Mouse (Mus musculus) liver, embryonic 14.5 days (tissue): ENCODE measurements around the gene Retreg2. TPM values are rescaled to one million over a fixed set of nuclear protein-coding genes. Genes with fewer than 3 reads are reported as not detected.
A peak's percentile ranks its signal among the peaks of the same experiment; 100 is the strongest.

Experiments
- ATAC-seq: fragments of 200-750 bp; cut with Nextera tagmentation; 2 replicates; pipeline ENCODE4 v1.8.0; 2017; ENCODE audit warnings: moderate number of reproducible peaks, mild to moderate bottlenecking, moderate library complexity; ENCODE audit not compliant: insufficient read depth
- DNase-seq, 3 experiments: peaks; one replicate each; pipeline ENCODE4 v3.0.0-alpha.2; 2012 to 2013; ENCODE audit warnings: low read depth in 3 of 3, low spot score in 3 of 3
- H3K27ac ChIP-seq: fragments of 300-500 bp; sonication (generic); 2 replicates; pipeline ENCODE4 v1.5.1; 2014; ENCODE audit warnings: moderate library complexity, mild to moderate bottlenecking, control low read depth, inconsistent platforms
- H3K27me3 ChIP-seq: fragments of 300-500 bp; sonication (generic); 2 replicates; pipeline ENCODE4 v1.6.1; 2014; ENCODE audit warnings: mild to moderate bottlenecking, low read length, moderate library complexity; ENCODE audit not compliant: control insufficient read depth, insufficient read depth
- H3K36me3 ChIP-seq: fragments of 300-500 bp; sonication (generic); replicated peaks from 2 replicates; pipeline ENCODE4 v1.6.1; 2014; ENCODE audit warnings: low read depth; ENCODE audit not compliant: control insufficient read depth, insufficient read depth
- H3K4me1 ChIP-seq, 2 experiments: fragments of 200-500 bp in 1 of 2; fragments of 300-500 bp in 1 of 2; sonication (generic) in 1 of 2; replicated peaks; 2 replicates each; pipeline ENCODE4 v1.6.1; 2012 to 2014; ENCODE audit warnings: antibody characterized with exemption in 1 of 2, inconsistent platforms in 1 of 2, low read length in 1 of 2; ENCODE audit not compliant: control insufficient read depth in 2 of 2, insufficient read depth in 2 of 2
- H3K4me2 ChIP-seq: fragments of 300-500 bp; sonication (generic); 2 replicates; pipeline ENCODE4 v1.6.1; 2014; ENCODE audit warnings: low read depth, mild to moderate bottlenecking, control low read depth, moderate library complexity
- H3K4me3 ChIP-seq, 2 experiments: fragments of 200-500 bp in 1 of 2; fragments of 300-500 bp in 1 of 2; sonication (generic) in 1 of 2; 2 replicates each; pipeline ENCODE4 v1.5.1; 2012 to 2014; ENCODE audit warnings: low read depth in 2 of 2, low read length in 2 of 2, mild to moderate bottlenecking in 2 of 2, control low read depth in 1 of 2, inconsistent platforms in 1 of 2, moderate library complexity in 1 of 2; ENCODE audit not compliant: insufficient read depth in 1 of 2
- H3K9ac ChIP-seq: fragments of 300-500 bp; sonication (generic); replicated peaks from 2 replicates; pipeline ENCODE4 v1.6.1; 2014; ENCODE audit warnings: mild to moderate bottlenecking, control low read depth, moderate library complexity
- H3K9me3 ChIP-seq: fragments of 300-500 bp; sonication (generic); 2 replicates; pipeline ENCODE4 v1.6.1; 2016; ENCODE audit warnings: low read length, mixed read lengths; ENCODE audit not compliant: control insufficient read depth
- CTCF ChIP-seq: IDR thresholded peaks from 2 replicates; pipeline ENCODE4 v1.5.1; 2016; ENCODE audit warnings: antibody characterized with exemption, low read depth, control low read depth
- EP300 ChIP-seq: IDR thresholded peaks from 2 replicates; pipeline ENCODE4 v1.6.1; 2016; ENCODE audit warnings: antibody characterized with exemption, low read depth
- WGBS: fragments of 180-500 bp; shearing (Covaris S2); extraction: QIAGEN DNeasy Blood & Tissue Kit; methylation state at CpG from one replicate; pipeline ENCODE4 v1.1.7; 2014; ENCODE audit not compliant: insufficient replicate concordance; 5-methylcytosine and 5-hydroxymethylcytosine counted together
- polyA plus RNA-seq, 2 experiments: library from polyadenylated mRNA; depleted of rRNA in 1 of 2; stranded (reverse) in 1 of 2; unstranded in 1 of 2; fragments of >200 nt; fragmentation: Nextera tagmentation in 1 of 2; extraction: Ambion mirVana in 1 of 2; gene quantifications; 2 replicates each; pipeline versions ENCODE4 v1.2.1 to v1.2.3; 2012 to 2014

The Retreg2 gene
- polyA plus RNA-seq, 2 experiments = 45.1 to 61.8 TPM

DNA sequence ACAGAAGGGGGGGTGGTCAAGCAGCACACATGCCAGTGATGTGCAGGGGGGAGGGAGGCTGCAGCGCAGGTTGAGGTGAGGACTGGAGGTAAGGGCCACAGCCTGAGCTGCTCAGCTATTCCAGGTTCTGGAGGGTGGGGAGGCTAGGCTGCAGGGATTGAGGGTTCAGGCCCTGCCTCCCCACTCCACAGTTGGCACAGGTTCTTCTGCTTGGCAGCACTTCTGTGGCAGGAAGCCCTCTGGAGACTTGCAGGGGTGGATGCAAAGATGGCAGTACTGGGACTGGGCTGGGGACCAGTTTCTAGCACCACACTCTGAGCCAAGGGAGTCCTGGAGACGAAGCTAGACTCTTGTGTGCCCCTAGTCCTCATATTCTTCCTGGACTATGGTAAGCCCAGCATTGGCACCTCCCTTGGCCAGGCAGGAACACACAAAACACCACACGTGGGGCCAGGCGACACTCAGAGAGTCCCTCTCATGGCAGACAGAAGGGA lies 38.8 kb downstream of the Retreg2 start:
- Histone ChIP-seq H3K4me2 (no peak overlapping the region), H3K27me3 (no peaks in the 10 kb centered on the region), H3K4me1 (peaks cover 16 to 18% of the 10 kb centered on the region in 2 experiments), H3K27ac (no peak overlapping the region; the same call in 1 of the 2 replicates), H3K9me3 (no peaks in the 10 kb centered on the region), H3K36me3 (peaks cover 70% of the 10 kb centered on the region), H3K4me3 (no peak overlapping the region), H3K9ac (no peak overlapping the region; the same call in 1 of the 2 replicates)
- no peak for ATAC-seq
- DNase-seq = no peak
- no peak for TF ChIP-seq EP300
- no peak for TF ChIP-seq CTCF
- 85% methylated on average over 4 of the region's 4 CpGs for WGBS

DNA sequence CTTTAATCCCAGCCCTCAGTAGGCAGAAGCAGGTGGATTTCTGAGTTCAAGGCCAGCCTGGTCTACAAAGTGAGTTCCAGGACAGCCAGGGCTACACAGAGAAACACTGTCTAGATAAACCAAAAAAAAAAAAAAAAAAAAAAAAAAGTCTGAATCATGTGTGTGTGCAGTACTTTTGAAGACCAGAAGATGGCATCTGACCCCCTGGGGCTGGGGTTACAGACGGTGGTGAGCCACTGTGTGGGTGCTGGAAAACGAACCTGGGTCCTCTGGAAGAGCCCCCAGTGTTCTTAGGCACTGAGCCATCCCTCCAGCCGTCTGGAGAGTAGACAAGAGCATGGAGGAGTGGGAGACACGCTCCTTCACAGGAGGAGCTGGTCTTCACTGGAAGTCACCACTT lies 39.6 kb downstream of the Retreg2 start:
- H3K9ac ChIP-seq = no peak overlapping the region
- no peak for DNase-seq
- no peak overlapping the region for H3K27ac ChIP-seq
- H3K4me2 ChIP-seq = no peak overlapping the region
- no peaks in the 10 kb centered on the region for H3K9me3 ChIP-seq
- TF ChIP-seq EP300 (no peak), CTCF (peak; percentile 52)
- H3K27me3 ChIP-seq = no peaks in the 10 kb centered on the region
- no peak for ATAC-seq
- 68% methylated on average over 4 of the region's 4 CpGs for WGBS
- peaks cover 16 to 18% of the 10 kb centered on the region in 2 experiments for H3K4me1 ChIP-seq
- peaks cover 70% of the 10 kb centered on the region for H3K36me3 ChIP-seq
- H3K4me3 ChIP-seq = no peak overlapping the region

- H3K36me3 ChIP-seq = peaks cover 74% of the 10 kb centered on the region
These were observed 42.9 kb downstream of the Retreg2 start for GRCm38 (mm10) chr1:75185495-75185894.

DNA sequence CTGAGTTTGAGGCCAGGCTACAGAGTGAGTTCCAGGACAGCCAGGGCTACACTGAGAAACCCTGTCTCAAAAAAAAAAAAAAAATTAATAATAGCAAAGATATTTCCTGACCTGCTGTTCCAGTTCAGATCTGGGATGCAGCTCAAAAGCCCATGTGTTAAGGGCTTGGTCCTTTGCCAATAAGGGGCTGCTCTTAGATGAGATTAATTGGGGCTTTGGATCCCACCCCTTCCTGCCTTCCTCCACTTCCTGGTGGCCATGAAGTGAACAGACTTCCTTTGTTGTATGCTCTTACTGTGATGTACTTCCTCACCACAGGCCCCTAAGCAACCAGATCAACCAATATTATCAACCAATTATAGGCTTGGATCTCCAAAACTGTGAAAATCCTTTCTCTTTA lies 44.5 kb downstream of the Retreg2 start:
- Histone ChIP-seq H3K4me3 (no peak overlapping the region), H3K9ac (no peak overlapping the region), H3K4me1 (peaks cover 13 to 15% of the 10 kb centered on the region in 2 experiments), H3K36me3 (peaks cover 66% of the 10 kb centered on the region), H3K27ac (no peak overlapping the region), H3K9me3 (no peaks in the 10 kb centered on the region), H3K4me2 (no peak overlapping the region), H3K27me3 (no peaks in the 10 kb centered on the region)
- DNase-seq (no peak), ATAC-seq (no peak)
- TF ChIP-seq EP300 (no peak), CTCF (no peak)

More at GRCm38 (mm10) chr1:75185495-75185894, 42.9 kb downstream of the Retreg2 start:
- TF ChIP-seq CTCF (no peak), EP300 (no peak)
- no peak overlapping the region for H3K4me2 ChIP-seq
- no peak overlapping the region for H3K4me3 ChIP-seq
- H3K27ac ChIP-seq = no peak overlapping the region
- no peak overlapping the region for H3K9ac ChIP-seq
- ATAC-seq (no peak), DNase-seq (no peak)
- H3K27me3 ChIP-seq = no peaks in the 10 kb centered on the region
- 79% methylated on average over 11 of the region's 11 CpGs for WGBS
- H3K9me3 ChIP-seq = no peaks in the 10 kb centered on the region
- peaks cover 11 to 12% of the 10 kb centered on the region in 2 experiments for H3K4me1 ChIP-seq

- Histone ChIP-seq H3K4me3 (no peak overlapping the region), H3K4me1 (peaks cover 15% of the 10 kb centered on the region in 2 experiments), H3K36me3 (peaks cover 57% of the 10 kb centered on the region), H3K27me3 (no peaks in the 10 kb centered on the region), H3K9ac (no peak overlapping the region), H3K9me3 (no peaks in the 10 kb centered on the region), H3K27ac (no peak overlapping the region), H3K4me2 (no peak overlapping the region)
- ATAC-seq (no peak), DNase-seq (no peak)
- 21% methylated on average over 2 of the region's 2 CpGs for WGBS
- no peak for TF ChIP-seq EP300
- no peak for TF ChIP-seq CTCF
These were observed 45.4 kb downstream of the Retreg2 start for GRCm38 (mm10) chr1:75187914-75188483.
